Mouse (Mus musculus) liver, embryonic 11.5 days (tissue): ENCODE data around the gene Sbk2. TPM values are rescaled to one million over a fixed set of nuclear protein-coding genes. Genes with fewer than 3 reads are reported as not detected.
"Not testable (repeated sequence)": the region's sequence is repeated elsewhere in the genome, so short reads cannot be mapped to it uniquely, and the experiment has no call there.

Experiments
- ATAC-seq: fragments of 200-750 bp; cut with Nextera tagmentation; replicated peaks from 2 replicates; pipeline ENCODE4 v1.8.0; 2017; ENCODE audit warnings: moderate number of reproducible peaks, mild to moderate bottlenecking, moderate TSS enrichment, moderate library complexity; ENCODE audit not compliant: low FRiP score
- DNase-seq: peaks from one replicate; pipeline ENCODE4 v3.0.0-alpha.2; 2017; ENCODE audit warnings: low spot score
- H3K27ac ChIP-seq: fragments of 300-500 bp; sonication (generic); 2 replicates; pipeline ENCODE4 v1.5.1; 2014; ENCODE audit warnings: mild to moderate bottlenecking, low read depth, low read length, control low read depth
- H3K27me3 ChIP-seq: fragments of 300-500 bp; sonication (generic); replicated peaks from 2 replicates; pipeline ENCODE4 v1.6.1; 2014; ENCODE audit warnings: low read length, mixed read lengths; ENCODE audit not compliant: control insufficient read depth, insufficient read depth
- H3K36me3 ChIP-seq: fragments of 300-500 bp; sonication (generic); 2 replicates; pipeline ENCODE4 v1.6.1; 2014; ENCODE audit warnings: mild to moderate bottlenecking, low read length, moderate library complexity, mixed read lengths; ENCODE audit not compliant: control insufficient read depth, insufficient read depth
- H3K4me1 ChIP-seq: fragments of 300-500 bp; sonication (generic); replicated peaks from 2 replicates; pipeline ENCODE4 v1.6.1; 2014; ENCODE audit warnings: low read length, mixed read lengths; ENCODE audit not compliant: control insufficient read depth, insufficient read depth
- H3K4me2 ChIP-seq: fragments of 300-500 bp; sonication (generic); 2 replicates; pipeline ENCODE4 v1.6.1; 2014; ENCODE audit warnings: mild to moderate bottlenecking, control low read depth, moderate library complexity
- H3K4me3 ChIP-seq: fragments of 300-500 bp; sonication (generic); 2 replicates; pipeline ENCODE4 v1.5.1; 2014; ENCODE audit warnings: low read depth, low read length, control low read depth
- H3K9ac ChIP-seq: fragments of 300-500 bp; sonication (generic); 2 replicates; pipeline ENCODE4 v1.6.1; 2014; ENCODE audit warnings: low read depth, low read length, control low read depth
- H3K9me3 ChIP-seq: fragments of 300-500 bp; sonication (generic); 2 replicates; pipeline ENCODE4 v1.6.1; 2016; ENCODE audit warnings: low read length, inconsistent platforms, mixed read lengths; ENCODE audit not compliant: control insufficient read depth
- WGBS: fragments of 180-500 bp; shearing (Covaris S2); extraction: QIAGEN DNeasy Blood & Tissue Kit; methylation state at CpG from one replicate; pipeline ENCODE4 v1.1.7; 2014; 5-methylcytosine and 5-hydroxymethylcytosine counted together
- polyA plus RNA-seq: library from polyadenylated mRNA; unstranded; fragments of >200 nt; fragmentation: Nextera tagmentation; extraction: Ambion mirVana; gene quantifications from 2 replicates; pipeline ENCODE4 v1.2.1, GENCODE M21; 2014

Gene Sbk2
- polyA plus RNA-seq: 0.22 TPM in 1 of 2 replicates, not detected in the other

DNA sequence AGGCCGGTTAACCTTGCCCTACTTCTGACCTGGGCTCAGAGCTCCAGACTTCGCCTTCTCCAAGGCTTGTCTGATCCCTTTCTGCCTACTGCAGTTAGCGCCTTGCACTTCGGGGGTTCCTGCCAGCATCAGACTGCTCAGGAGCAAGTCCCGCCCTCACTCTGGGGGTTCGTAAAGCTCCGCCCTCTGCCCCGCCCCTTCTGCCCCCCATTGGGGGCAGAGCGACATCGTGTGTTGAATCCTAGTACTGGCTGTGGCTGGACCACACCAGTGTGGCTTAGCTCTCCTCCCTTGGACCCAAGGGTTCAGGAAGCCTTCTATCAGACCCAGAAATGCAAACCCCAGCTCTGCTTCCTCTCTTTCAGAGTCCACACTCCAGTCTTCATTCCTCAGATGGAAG lies at the start of gene Sbk2:
Gene Sbk2 (minus strand): TSS at position 135 of the 400 bp plus-strand sequence.
- no peaks in the 10 kb centered on the region for H3K36me3 ChIP-seq
- H3K9me3 ChIP-seq: no peaks in the 10 kb centered on the region
- peak within 1 kb of the TSS; percentile 33; the same call in 1 of the 2 replicates for H3K4me2 ChIP-seq
- DNase-seq (peak; percentile 69), ATAC-seq (peak; percentile 85)
- no peaks in the 10 kb centered on the region for H3K4me1 ChIP-seq
- WGBS: 4% methylated on average over 10 of the region's 10 CpGs
- H3K27me3 ChIP-seq: no peaks in the 10 kb centered on the region
- 0 out of 2 replicates have a peak within 1 kb of the TSS, but pooled peaks have one; percentile 10 for H3K4me3 ChIP-seq
- H3K27ac ChIP-seq: no peak within 1 kb of the TSS
- H3K9ac ChIP-seq: no peak within 1 kb of the TSS

DNA sequence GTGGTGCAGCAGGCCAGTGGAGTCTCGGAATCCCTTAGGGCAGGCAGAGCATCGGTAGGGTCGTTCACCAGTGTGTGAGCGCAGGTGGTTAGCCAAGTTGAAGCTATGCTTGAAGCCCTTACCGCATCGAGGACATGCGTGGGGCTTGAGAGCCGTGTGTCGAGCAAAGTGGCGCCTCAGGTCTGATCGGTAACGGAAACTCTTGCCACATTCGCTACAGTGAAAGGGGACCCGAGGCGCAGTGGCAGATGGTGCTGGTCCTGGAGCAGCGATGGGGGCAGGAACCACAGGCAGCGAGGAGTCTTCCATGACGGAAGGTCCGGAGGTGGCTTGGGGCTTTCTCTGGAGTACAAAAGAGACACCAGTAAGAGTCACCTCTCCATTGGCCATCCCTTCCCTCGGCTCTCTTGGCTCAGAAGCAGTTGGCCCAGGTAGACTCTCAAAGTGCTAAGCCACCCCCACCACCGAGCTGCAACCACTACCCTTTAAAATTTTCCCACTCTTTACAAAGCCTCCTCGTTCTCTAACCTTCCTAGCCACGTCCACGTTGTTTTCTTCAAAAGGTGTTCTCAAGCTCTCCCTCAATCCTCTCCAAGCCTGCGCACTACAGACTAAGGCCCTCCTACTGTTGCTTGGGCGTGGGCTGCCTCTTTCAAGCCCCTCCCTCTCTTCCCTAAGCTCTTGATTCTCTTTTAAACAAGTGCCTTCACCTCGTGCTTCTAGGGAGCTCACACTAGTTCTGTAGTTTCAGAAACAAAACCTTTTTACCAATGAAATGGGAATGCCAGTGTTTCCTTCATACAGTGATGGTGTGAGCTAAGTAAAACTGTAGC lies 48.7 kb upstream of the Sbk2 start:
- ATAC-seq (no peak), DNase-seq (no peak)
- WGBS: 85% methylated on average over 27 of the region's 27 CpGs
- Histone ChIP-seq H3K9me3 (peaks cover 2% of the 10 kb centered on the region; the same call in 1 of the 2 replicates), H3K4me3 (peak overlapping the region; percentile 75), H3K27me3 (no peaks in the 10 kb centered on the region), H3K9ac (peak overlapping the region; percentile 35; the same call in 1 of the 2 replicates), H3K27ac (peak overlapping the region; percentile 28; the same call in 1 of the 2 replicates), H3K4me2 (peak overlapping the region; percentile 90), H3K4me1 (peaks cover 13% of the 10 kb centered on the region), H3K36me3 (peaks cover 56% of the 10 kb centered on the region)

DNA sequence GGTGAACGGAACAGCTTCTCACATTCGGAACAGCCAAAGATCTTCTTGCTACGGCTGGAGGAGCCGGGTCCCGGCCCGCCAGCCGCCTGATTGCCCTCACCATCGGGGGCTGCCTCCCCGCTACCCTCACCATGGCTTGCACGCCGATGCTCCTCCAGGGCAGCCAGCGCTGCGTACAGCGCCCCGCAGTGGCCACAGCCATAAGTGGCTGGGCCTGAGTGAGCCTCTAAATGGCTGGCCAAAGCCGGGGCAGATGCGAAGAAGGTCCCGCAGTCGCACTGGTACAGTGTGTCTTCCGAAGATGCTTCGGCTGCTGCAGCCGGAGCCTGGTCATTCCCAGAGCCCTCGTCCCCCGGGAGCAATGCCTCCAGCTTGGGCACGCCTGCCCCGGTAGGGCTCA lies 44.0 kb upstream of the Sbk2 start:
- WGBS: 97% methylated on average over 26 of the region's 26 CpGs
- H3K9me3 ChIP-seq: peaks cover 2% of the 10 kb centered on the region; the same call in 1 of the 2 replicates
- peaks cover 60% of the 10 kb centered on the region for H3K36me3 ChIP-seq

DNA sequence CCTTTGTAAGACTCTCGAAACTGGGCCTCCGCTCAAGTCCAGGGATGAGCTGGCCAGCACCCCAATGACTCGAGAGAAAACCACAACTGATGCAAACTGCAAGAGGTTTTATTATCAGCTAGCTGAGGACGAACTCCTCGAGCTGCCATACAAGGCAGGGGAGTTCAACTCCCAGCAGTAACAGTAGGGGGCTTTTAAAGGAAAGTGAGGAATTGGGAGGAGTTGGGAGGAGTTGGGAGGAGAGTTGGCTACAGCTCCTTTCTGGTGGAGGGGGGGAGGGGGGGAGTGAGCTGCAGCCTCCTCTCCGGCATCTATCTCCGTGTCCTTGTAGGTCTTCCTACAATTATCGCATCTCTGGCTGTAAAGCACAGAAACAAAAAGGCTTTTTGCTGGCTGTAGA lies 38.7 kb upstream of the Sbk2 start:
- H3K27me3 ChIP-seq, H3K4me2 ChIP-seq, H3K4me3 ChIP-seq, ATAC-seq, H3K27ac ChIP-seq, H3K9ac ChIP-seq, DNase-seq, H3K4me1 ChIP-seq, H3K9me3 ChIP-seq: not testable (repeated sequence)
- peaks cover 13% of the 10 kb centered on the region for H3K36me3 ChIP-seq
- 70% methylated on average over 8 of the region's 8 CpGs for WGBS

More for the DNA sequence above, 44.0 kb upstream of the Sbk2 start:
- ATAC-seq (no peak), DNase-seq (no peak)
- Histone ChIP-seq H3K4me3 (no peak overlapping the region), H3K4me1 (peaks cover 3% of the 10 kb centered on the region; the same call in 1 of the 2 replicates), H3K27me3 (no peaks in the 10 kb centered on the region), H3K27ac (no peak overlapping the region), H3K9ac (no peak overlapping the region), H3K4me2 (no peak overlapping the region)

DNA sequence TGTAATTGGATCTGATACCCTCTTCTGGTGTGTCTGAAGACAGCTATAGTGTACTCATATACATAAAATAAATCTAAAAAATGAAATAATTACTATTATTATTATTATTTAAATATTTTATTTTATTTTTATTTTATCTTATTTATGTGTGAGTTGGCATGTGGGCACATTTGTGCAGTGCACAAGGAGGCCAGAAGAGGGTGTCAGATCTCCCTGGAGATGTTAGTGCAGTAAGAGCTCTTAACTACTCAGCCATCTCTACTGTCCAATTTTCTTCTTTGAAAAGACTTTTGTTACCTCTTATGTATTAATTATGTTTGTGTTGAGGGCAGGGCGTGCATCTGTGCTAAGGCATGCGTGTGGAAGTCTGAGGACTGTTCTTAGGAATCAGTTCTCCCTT lies 35.7 kb upstream of the Sbk2 start:
- Histone ChIP-seq H3K4me1 (peaks cover 5% of the 10 kb centered on the region; the same call in 1 of the 2 replicates), H3K27me3 (peaks cover 15% of the 10 kb centered on the region), H3K27ac (no peak overlapping the region), H3K36me3 (no peaks in the 10 kb centered on the region), H3K9me3 (no peaks in the 10 kb centered on the region), H3K4me2 (no peak overlapping the region), H3K9ac (no peak overlapping the region), H3K4me3 (no peak overlapping the region)
- WGBS: 57% methylated on average over 2 of the region's 2 CpGs
- no peak for ATAC-seq
- no peak for DNase-seq

DNA sequence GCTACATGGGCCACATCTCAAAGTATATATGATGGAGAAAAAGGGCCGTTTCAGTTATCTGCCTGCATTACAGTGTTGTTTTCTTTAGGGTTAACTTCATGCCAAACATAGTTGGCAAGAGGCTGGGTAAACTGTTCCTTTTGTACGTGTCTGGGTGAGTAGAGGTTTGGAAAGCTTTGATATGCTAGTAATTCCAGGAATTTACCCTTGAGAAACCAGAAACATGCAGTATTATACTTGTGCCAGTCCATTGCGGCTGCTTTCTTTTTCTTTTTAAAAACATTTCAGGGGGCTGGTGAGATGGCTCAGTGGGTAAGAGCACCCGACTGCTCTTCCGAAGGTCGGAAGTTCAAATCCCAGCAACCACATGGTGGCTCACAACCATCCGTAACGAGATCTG lies 32.7 kb upstream of the Sbk2 start:
- no peak overlapping the region for H3K27ac ChIP-seq
- H3K9ac ChIP-seq: no peak overlapping the region
- ATAC-seq: no peak
- H3K4me2 ChIP-seq: peak overlapping the region; percentile 65
- no peaks in the 10 kb centered on the region for H3K9me3 ChIP-seq
- no peak overlapping the region for H3K4me3 ChIP-seq
- peaks cover 5% of the 10 kb centered on the region; the same call in 1 of the 2 replicates for H3K36me3 ChIP-seq
- H3K4me1 ChIP-seq: peaks cover 5% of the 10 kb centered on the region; the same call in 1 of the 2 replicates
- peaks cover 43% of the 10 kb centered on the region for H3K27me3 ChIP-seq
- no peak for DNase-seq
- WGBS: 63% methylated on average over 6 of the region's 8 CpGs

DNA sequence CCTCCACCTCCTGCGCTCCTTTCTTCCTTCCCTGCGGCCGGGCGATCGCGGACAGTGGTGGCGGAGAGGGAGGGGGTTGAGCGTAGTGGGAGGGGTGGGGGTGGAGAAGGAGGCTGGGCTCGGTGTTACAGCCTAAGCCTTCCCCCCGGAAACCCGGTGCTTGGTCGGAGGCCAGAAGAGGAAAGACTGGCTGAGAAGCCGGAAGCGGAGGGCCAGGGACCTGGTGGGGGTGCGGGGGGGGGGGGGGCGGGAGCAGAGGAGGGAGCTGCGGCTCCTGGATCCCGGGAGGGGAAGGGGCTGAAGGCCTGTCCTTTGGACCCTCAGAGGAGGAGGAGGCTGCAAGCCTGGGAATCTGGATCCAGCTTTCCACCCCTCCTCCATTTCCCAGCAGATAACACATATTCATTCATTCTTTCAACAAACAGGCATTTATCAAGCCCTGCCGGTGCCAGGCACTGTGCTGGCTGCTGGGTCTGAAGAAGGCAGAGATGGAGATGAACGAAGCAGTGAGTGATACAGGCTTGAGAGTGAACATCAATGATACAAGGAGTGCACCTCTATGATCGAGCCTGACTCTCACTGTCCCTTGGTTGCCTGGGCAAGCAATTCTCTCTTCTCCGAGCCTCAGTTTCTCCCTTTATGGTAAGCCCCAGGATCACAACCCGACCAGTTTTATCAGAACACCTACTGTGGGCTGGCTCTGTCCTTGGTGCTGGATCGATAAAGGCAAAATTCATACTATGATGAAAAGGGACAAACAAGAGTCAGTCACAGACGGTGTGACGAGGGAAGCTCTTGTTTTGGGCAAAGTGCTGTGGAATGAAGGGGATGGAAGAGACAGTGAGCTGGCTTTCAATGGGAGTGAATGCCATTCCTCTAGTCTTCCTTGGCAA lies 32.0 kb upstream of the Sbk2 start, which contains the start of gene Zfp579:
Gene Zfp579 (minus strand): TSS at position 156 of the 893 bp plus-strand sequence.
- WGBS: 6% methylated on average over 22 of the region's 26 CpGs
- peak within 1 kb of the TSS; percentile 57 for H3K4me3 ChIP-seq
- peak; percentile 74 for ATAC-seq
- peaks cover 5% of the 10 kb centered on the region; the same call in 1 of the 2 replicates for H3K4me1 ChIP-seq
- H3K4me2 ChIP-seq: peak within 1 kb of the TSS; percentile 65
- H3K9me3 ChIP-seq: no peaks in the 10 kb centered on the region
- H3K27me3 ChIP-seq: peaks cover 46% of the 10 kb centered on the region
- H3K9ac ChIP-seq: peak within 1 kb of the TSS; percentile 57
- peak within 1 kb of the TSS; percentile 38; the same call in 1 of the 2 replicates for H3K27ac ChIP-seq
- peaks cover 5% of the 10 kb centered on the region; the same call in 1 of the 2 replicates for H3K36me3 ChIP-seq
- peak; percentile 81 for DNase-seq
